Mouse (Mus musculus) hindlimb bud, embryonic 11.5 days (tissue): Measurements from ENCODE around the gene Ncoa6.
"Not testable (repeated sequence)": the region's sequence is repeated elsewhere in the genome, so short reads cannot be mapped to it uniquely, and the experiment has no call there.

ENCODE experiments used
- DNase-seq: peaks from one replicate; pipeline ENCODE4 v3.0.0-alpha.2; 2012; ENCODE audit warnings: low read depth, low spot score; ENCODE audit errors: extremely low spot score

Gene Ncoa6

DNA sequence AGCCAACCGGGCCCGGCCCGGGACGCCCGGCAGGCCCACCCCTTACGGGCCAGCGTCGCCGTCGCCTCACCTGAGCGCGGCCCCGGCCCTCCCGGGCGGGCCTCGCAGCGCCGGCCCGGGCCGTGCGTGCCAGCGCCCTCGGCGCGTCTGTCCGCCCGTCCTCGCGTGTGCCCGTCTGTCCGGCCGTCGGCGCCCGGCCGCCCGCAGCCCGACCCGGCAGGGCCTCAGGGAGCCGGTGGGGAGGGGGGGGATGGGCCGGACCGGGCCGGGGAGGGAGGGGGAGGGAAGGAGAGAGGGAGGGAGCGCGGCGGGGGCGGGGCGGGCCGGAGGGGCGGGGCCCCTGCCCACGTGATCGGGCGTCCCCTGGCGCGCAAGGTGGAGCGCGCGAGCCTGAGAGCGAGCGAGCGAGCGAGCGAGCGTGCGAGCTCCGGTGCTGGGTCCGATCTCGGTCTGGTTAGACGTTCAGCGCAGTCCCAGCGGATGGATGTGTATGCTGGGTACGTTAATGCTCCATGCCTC, at the start of gene Ncoa6:
Ncoa6 (minus strand) TSS at position 325 of the 519 bp plus-strand sequence.
- peak; percentile 22 for DNase-seq

DNA sequence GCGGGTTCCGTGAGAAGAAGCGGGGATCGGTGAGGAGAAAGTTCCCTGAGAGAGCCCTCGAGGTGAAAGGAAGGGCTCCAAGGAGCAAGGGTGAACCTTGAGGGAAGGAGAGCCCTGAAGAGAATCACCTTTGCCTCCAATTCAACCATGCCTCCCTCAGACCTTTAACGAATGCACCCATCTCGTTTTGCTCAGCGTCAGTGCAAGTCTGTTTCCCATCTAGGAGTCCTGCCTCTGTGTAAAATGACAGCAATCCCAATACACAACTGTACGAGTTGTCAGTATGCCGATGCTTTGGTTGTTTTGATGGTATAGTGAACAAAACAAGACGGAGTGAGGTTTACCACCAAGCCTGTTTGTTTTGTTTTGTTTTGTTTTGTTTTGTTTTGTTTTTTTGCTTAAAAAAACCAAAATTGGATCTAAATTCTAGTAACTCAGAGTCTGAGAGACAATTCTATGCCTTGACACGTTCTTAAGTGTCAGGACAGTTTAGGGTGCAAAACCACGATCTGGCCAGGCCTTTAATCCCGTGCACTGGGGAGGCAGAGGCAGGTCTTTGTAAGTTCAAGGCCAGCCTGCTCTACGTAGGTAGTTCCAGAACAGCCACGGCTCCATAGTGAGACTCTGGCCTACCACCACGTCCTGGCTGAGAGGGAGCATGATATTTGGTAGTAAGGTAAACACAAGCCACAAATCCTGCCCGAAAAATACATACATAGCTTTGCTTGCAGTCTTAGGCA, 45.0 kb upstream of the Ncoa6 start:
- peak; percentile 8 for DNase-seq

DNA sequence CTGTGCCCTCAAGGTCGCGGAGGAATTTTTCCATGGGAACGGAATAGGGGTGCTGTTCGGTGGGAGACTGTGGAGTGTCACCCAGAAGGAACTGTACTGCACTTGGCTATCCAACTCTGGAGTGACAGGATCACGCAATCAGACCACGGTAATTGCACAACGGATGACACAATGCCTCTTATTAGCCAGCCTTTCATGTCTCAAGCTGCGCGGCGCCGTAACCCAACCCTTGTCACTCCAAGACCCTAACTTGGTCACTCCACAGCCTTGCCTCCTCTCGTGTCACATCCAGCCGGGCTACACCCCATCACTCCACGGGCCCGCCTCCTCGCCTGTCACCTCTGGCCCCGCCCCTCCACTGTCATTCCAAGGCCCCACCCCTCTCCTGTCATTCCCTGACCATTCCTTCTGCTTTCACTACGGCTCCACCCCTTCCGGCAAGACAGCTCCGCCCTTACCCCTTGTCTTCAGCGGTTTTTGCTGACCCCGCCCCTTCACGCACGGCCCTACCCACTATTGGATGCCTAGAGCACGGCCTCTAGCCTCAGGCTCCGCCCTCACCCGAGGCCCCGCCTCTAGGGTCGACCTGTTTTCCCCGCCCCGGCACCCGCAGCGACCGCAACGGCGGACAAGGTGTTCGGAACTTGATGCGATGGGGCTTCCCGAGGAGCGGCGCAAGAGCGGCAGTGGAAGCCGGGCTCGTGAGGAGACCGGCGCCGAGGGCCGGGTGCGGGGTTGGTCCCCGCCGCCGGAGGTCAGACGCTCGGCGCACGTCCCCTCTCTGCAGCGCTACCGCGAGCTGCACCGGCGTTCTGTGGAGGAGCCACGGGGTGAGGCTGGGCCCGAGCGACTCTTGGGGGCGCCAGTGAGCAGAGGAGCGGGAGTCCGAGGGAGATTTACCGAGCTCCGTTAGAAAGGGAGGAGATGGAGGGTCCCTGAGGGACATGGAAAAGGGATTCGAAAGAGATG, 44.0 kb upstream of the Ncoa6 start, which contains the start of the genes Acss2 and Ggt7:
Acss2 (plus strand) TSS at position 494 of the 969 bp plus-strand sequence.
Ggt7 (minus strand) TSS at position 783 of the 969 bp plus-strand sequence.
- peak; percentile 79 for DNase-seq

DNA sequence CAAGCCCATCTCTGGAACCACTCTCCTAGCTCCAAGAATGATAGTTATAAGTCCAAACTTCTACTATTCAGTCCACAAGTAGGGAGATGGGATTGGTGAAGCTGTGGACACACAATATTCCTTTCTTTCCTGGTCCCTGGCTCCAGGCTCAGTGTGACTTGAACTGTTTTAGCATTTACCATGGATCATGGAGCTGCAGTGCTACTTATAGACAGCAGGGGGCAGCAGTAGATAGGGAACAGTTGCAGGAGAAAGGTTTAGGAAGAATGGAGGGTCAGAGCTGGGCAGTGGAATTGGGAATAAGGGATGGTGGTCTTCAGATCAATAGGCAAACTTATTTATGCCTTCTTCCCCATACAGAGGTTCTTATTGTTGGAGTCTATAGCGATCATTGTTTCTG, 42.2 kb upstream of the Ncoa6 start:
- peak; percentile 37 for DNase-seq

DNA sequence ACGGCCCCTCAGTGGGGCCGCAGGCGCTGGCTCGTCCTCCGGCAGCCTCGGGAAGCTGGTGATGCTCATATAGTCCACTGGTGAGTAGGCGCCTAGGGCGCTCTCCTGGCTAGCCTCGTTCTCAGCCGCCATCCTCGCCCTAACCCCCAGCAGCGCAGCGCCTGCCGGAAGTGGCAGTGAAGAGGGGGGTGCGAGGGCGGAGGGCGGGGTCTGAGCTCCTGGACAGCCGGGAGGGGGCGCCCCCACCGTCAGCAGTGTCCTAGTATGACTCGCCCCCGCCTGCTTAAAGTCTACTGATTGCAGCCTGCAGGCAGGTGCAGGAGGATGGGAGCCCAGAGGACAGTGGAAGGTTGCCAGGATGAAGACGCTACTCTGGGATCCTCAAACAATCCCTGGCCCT, 41.0 kb upstream of the Ncoa6 start:
- DNase-seq: no peak

DNA sequence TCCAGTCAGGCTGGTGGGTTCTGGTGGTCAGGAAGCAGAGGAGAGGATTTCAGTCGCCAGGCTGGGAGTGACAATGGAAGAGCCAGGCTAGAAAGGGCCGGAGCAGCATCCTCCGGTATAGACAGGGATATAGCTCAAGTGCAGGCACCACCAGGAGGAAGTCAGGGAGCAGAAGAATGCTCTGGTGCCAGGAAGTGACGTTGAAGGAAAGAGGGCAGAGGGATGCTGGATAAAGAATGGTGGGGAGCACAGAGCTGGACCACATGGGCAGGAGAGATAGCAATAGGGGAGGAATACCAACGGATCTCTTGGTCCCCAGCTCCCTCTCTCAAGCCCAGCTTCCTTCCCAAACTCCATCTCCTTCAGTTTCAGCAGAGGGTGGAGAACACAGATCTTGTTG, 39.8 kb upstream of the Ncoa6 start:
- no peak for DNase-seq

DNA sequence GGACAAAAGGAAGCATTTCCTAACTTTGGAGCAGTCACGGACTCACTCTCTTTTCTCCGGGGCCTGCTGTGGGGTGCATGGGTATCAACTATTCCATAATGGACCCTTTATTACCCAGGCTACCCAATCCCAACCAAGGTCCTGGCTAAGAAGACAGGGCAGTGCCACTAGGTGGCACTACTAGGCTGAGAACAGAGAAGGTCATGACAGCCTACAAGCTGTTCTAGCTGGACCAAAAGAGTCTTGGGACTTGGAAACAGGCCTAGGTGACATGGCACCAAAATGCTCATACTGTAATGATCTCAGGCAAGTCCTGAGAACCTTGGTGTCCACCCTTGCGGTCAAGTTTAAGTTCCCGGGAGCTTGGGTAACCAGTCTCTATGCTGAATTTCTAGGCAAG, 38.8 kb upstream of the Ncoa6 start:
- peak; percentile 12 for DNase-seq

DNA sequence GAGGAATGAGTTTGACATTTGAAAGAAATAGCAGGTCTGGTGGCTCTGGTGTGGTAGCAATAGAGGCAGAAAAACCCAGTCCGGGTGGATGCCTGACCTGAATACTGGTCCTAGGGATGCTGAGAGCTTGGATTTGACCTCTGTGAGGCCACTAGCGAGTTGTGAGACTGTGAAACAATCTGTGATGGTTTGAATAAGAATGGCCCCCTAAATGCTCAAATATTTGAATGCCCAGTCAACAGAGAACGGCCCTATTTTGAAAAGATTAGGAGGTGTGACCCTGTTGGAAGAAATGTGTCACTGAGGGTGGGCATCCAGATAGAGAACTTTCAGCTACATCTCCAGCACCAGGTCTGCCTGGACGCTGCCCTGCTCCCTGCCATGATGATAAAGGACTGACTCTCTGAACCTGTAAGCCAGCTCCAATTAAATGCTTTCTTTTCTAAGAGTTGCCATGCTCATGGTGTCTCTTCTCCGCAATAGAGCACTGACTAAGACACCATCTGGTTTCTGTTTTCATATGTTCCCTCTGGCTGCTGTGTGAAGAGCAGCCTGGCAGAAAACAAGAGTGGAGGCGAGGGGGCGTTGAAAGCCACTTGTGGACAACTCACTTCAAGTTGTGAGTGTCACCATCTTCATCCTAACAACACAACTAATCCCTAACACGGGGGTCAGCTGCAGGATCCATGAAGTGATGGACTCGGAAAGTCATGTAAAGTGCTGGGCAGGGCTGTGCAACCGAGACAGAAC, 34.2 kb upstream of the Ncoa6 start:
- no peak for DNase-seq

DNA sequence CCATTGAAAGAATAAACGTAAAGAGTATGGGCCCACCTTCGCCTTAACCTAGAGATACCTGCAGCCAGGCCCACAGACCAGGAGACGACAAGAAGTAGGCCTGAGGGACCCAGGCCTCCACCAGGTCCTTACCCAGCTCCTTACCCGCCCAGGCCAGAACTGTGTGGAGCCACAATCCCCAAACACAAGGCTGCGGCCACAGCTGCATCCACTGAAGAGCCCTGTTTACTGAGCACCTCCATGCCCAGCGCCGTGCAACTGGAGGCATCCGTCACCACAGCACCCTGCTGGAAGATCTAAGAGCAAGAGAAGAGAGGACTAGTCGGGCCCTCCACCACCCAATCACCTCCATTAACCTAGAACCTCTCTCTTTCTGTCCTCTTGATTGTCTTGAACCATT, 32.1 kb upstream of the Ncoa6 start:
- no peak for DNase-seq

DNA sequence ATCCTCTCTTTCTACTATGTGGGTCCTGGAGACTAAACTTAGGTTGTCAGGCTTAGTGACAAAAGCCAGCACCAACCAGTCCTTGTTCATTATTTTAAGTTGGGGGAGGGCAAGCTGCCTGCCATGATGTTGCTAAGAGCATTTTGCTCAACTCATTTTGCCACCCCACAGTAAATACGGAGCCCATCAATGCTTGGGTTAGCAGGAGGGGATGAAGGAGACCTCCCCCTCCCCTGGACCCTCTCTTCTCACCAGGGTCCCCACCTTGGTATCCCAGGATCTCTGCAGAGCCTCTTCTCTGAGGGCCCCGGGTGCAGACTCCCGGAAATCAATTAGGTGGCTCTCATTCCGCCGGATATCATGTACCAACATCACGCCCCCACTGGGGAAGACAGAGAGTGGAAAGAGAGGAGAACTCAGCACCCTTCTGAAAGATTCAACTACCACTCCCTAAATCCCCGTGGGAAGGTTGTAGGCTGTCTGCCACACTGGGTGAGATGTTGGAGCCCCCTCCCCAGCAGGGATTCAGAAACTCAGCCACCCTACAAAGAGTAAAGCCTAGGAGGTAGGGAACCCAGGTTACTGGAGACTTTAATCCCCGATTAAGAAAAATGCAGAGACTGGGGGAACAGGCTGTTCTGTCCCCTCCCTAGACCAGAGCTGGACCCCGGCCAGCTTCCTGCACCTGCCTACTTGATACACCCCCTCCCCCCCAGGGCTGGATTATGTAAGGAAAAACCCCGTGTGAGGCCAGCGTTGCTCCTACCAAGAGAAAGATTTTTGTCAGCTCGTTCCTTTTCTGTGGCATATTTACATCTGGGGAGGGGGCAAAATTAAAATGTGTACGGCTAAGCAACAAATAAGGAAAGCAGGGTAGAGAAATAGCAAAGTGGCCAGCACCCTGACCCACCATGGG, 31.0 kb upstream of the Ncoa6 start:
- DNase-seq: no peak

DNA sequence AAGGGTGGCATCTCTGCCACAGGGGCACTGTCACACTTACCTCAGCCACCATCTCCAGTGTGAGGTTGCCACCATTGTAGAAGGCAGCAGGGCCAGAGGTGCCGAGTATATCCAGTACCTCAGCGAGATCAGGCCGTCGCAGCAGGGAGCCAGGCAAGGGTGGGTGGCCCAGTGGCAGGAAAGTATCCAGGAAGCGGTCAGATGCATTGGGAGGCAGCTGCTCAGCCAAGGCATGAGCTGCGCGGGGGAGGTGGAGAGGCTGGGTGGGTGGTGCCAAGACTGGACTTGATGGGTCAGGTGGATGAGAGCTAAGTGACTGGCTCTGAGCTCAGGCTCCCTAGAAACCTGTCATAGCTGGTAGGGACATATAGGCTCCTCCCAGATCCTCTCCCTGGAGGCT, 28.9 kb upstream of the Ncoa6 start:
- DNase-seq: no peak

DNA sequence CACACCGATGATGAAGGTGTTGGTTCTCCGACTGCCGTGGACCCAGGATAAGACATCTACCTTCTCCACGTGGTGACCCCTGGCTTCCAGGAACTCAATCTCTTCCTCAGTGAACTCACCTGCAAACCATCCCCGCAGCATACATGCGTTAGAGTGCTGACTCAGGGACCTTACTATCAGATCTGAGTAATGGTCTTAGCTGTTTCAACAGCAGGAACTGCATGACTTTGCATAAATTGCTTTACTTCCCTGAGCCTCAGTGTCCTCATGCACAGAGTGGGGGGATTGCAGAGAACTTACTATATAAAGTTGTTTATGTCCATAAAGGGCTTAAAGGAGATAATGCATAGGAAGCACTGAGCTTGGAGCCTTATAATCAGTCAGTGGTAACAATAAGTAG, 17.3 kb upstream of the Ncoa6 start:
- DNase-seq: no peak

DNA sequence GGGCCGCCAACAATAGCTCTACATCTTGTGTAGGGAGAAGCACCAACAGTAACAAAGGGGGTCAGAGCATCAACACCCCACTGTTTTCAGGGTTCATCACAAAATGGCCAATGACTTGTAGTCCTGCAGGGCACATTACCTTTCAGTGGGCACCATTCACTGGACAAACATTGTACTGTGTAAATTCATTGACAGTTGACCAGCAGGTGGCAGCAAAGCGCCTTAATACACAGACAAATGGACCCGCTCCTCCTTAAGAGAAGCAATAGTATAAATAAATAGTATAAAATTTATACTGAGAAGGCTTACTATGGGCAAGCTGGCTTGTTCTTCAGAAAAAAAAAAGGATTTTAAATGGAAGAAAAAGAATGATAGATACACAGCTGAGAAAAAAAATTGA, 8.3 kb upstream of the Ncoa6 start:
- DNase-seq: peak; percentile 35

DNA sequence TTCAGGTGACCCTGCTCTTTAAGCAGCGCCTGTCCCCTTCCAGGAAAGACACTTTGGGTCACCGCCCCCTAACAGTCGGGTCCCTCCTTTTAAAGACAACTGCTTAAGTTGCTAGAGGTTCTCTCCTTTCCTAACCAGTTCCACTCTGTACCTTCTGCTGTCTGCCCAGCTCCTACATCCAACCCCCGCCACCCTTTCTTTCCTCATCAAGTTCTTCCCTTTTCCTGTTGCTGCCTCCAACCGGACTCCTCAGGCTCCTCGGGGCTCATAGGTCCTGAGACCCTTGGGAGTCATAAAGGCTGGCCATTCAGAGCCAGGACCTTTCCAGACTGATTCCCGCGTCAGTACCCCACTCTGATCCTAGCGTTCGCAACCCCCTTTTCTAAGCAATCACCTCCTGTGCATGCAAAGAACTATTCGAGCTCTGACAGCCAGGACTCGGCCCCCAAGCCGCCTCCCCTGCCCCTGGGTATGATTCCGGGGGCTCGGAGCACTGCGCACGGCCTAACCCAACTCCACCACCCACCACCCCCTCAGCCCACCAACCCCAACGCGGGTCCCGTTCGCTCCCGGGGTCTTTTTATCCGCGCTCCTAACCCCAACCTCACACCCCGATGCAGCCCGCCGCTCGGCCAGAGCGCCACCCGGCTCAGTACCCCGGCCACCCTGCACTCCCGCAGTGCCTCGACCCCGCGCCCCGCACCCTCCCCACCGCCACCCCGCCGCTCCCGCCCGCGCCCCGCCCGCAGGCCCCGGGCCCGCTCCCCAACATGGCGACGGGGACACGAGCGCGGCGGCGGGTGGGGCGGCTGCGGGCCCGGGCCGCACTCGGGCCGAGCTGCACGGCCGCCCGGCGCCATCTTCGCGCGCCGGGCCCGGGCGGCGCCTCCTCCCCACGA, 774 bp downstream of the Ncoa6 start:
- peak; percentile 33 for DNase-seq

DNA sequence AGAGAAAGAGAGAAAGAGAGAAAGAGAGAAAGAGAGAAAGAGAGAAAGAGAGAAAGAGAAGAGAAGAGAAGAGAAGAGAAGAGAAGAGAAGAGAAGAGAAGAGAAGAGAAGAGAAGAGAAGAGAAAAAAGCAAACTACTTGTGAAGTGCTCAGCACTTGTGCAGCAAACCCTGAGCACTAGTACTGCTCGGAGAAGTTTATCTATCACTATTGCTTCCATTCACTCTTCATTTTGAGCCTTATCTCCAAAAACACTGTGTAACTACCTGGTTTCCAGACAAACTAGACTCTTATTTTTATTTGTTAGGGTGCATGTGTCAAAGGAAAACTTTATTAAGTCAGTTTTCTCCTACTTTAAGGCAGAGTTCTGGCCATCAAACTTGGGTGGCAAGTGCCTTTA, 6.8 kb downstream of the Ncoa6 start:
- DNase-seq: no peak

DNA sequence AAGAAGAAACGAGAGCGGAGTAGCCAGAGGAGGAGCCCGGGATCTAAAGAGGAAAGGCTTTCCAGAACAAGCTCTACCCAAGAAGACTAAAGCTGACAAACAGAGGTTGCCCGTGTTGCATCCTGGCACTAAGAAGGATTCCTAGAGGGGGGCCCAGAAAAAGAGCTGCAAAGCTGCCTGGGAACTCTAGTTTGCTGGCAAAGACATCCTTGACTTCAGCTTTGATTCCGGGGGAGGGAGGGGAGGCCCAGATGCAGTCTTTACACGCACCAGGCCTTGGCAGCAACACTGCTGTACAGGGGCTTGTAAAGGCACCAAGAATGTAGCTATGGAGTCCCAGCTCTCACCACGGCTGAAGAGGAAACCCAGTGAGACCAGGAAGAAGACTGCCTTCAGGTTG, 20.1 kb downstream of the Ncoa6 start:
- no peak for DNase-seq

DNA sequence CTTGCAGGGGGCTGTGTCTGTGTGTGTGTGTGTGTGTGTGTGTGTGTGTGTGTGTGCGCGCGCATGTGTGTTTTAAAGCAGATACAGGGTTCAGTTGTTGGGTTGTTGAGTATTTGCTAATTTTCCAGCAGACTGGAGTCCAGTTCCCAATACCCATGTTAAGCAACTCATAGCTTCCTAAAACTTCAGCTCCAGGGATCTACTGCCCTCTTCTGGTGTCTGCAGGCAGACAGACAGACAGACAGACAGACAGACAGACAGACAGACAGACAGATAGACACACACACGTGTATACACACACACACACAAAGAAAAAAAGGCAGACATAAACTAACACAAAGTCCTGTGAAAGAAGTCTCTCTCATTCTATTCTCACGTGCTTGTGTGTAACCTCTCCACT, 22.4 kb downstream of the Ncoa6 start:
- DNase-seq: no peak

DNA sequence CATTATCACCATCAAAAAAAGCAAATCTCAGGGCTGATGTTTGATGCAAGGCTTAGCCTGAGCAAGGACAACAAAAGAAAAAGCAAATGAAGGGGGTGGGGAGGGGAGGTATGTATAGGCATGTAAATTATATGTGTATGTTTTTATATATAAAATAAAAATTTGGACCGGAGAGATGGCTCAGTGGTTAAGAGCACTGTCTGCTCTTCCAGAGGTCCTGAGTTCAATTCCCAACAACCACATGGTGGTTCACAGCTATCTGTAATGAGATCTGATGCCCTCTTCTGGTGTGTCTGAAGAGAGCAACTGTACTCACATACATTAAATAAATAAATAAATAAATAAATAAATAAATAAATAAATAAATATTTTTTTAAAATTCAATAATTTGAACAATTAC, 25.8 kb downstream of the Ncoa6 start:
- DNase-seq: not testable (repeated sequence)

DNA sequence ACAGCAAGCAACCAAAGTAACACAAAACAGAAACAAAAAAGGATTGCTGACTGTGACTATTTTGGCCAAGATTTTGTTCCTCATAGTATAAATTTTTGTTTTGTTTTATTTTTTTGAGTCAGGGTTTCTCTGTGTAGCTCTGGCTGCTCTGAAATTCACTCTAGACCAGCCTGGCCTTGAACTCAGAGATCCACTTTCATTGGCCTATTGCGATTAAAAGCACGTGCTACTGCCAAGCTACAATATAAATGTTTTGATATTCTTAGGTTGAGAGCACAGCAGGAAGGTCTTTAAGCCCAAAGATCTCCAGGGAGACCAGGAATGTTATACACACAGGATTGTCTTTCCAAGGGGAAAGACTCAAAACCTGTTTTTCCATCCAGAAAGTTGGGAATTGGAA, 30.2 kb downstream of the Ncoa6 start:
- DNase-seq: no peak
